Mouse (Mus musculus) spleen, postnatal 36 days (tissue): ENCODE data around the gene Get4.

ENCODE experiments used
- DNase-seq, 2 experiments: peaks; one replicate each; pipeline ENCODE4 v3.0.0; 2022; ENCODE audit warnings: low spot score in 2 of 2, mixed read lengths in 1 of 2

The Get4 gene

DNA sequence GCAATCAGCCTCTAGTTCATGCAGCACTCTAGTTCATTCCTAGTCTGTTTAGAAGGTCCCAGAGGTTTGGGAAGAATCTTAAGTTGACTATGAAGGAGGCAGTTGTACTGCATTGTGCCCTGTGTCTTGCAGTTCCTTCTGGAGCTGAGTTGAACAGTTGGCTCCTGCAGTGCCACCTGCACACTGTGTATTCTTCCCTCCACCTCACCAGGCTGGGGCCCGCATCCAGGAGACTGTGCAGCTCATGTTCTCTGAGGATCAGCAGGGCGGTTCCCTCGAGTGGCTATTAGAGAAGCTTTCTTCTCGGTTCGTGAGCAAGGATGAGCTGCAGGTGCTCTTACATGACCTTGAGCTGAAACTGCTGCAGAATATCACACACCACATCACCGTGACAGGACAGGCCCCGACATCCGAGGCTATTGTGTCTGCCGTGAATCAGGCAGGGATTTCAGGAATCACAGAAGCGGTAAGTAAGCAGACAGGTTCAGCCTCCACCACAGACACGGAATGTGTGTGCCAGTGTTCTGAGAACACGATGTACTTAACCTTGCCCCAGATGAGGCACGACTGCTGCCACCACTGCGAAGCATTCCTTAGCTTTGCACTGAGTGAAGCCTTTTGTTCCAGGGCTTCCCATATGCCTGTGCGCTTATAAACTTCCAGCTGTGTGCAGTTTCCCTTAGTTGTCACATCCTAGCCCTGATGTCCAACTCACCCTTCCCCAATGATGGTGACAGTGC is 10.9 kb upstream of the Get4 start:
- no peak for DNase-seq

GRCm38 (mm10) chr5:139243384-139243783 is 8.7 kb upstream of the Get4 start:
- no peak for DNase-seq

DNA sequence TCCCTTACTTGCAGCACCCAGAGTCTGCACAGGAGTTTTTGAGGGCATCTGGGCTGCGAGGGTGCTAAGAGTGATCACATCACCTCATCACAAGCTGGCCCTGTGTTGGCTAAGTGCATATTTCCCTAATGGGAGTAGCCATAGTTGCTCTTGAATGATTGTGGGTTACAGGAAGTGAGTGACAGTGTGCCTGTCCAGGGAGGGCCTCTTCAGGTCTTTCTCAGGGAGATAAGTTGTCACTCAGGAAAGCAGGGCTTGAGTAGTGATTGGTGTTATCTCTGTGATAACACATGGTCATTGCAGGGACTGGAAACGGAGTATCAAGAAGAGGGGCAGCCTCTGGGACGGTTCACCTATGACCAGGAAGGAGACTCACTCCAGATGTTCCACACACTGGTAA is 4.4 kb upstream of the Get4 start:
- no peak for DNase-seq

GRCm38 (mm10) chr5:139248846-139249245 is 3.3 kb upstream of the Get4 start:
- no peak for DNase-seq

DNA sequence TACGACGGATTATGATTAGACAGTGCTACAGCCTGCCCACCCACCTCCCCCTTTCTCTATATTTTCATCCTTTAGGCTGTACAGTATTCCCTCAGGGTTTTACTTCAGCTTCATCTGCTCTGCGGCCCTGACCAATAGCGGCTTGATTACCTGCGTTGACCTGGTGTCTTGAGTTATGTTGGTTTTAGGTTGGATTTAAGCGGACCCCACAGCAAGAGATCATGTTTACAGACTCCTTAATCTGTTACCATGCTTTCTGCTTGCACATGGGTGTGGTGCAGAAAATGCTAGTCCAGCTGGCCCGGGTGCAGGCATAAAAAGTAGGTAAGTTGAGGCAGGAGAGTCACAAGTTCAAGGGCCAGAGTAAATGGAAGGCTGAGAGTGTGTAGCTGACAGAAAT is 845 bp upstream of the Get4 start:
- DNase-seq = no peak

GRCm38 (mm10) chr5:139251736-139252080 is 416 bp upstream of the Get4 start:
- DNase-seq = no peak

DNA sequence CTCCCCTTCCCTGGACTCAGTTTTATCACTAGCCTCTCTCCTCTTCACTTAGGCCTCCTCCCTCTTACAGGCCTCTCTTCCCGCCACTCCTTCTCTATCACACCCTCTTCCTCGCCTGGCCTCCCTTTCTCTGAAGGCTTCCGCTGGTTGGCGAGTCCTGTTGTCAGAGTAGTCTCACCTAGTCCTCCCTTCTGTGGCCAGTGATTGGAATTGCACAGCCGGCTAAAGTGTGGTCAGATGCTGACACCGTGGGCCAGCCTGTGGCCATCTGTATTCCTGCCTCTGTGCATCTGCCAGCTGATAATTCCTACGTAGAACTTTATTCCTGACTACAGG is 754 bp downstream of the Get4 start:
- no peak for DNase-seq

- peak; percentile 12 to 39 for DNase-seq
Observed at GRCm38 (mm10) chr5:139253301-139253741, 1.2 kb downstream of the Get4 start.

GRCm38 (mm10) chr5:139254938-139255337 is 2.8 kb downstream of the Get4 start:
- DNase-seq = no peak

- no peak for DNase-seq
Observed at GRCm38 (mm10) chr5:139255777-139256176, 3.7 kb downstream of the Get4 start.

DNA sequence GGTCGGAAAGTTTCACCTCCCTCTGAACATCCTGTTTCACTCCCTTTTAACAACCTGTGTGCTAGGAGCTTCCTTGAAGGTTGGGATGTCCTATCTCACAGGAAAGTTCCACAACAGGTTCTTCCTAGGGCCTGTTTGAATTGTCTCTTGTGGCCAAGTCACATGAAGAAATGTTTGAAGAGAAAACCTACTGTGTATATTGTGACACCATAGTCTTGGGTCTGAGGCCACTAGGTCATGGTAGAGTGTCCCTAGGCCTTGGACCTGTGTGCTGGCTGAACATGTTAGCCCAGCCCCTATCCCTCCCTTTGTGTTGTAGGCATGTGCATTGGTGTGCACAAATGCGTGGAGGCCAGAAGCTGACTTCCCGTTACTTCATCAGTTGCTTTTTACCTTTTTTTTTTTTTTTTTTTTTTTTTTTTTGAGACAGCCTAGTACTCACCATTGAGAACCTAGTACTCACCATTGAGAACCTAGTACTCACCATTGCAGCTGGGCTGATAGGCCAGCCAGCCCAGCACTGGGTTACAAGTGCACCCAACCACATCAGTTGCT is 4.2 kb downstream of the Get4 start:
- DNase-seq = peak in 1 of 2 experiments; percentile 17

- no peak for DNase-seq
Observed at GRCm38 (mm10) chr5:139257265-139257664, 5.1 kb downstream of the Get4 start.

- no peak for DNase-seq
Observed at GRCm38 (mm10) chr5:139257818-139258217, 5.7 kb downstream of the Get4 start.

GRCm38 (mm10) chr5:139258371-139259035 is 6.4 kb downstream of the Get4 start:
- no peak for DNase-seq

DNA sequence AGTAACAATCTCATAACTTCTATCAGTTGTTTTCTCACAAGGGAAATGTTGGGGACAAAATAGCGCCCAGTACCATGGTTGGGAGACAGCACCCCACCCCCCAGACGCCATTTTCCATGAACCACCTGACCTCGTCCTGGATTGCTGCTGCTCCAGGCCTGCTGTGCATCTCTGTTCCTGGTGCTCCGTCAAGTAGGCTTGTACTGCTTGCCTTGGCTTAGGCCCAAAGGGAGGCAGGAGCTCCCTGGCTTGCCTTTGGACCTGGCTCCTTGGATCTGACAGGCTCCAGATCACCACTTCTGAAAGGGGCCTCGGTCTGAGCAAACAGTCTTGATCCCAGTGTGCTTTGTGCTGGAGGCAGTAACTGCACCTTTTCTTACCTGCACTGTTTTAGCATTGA is 7.7 kb downstream of the Get4 start:
- DNase-seq = no peak

DNA sequence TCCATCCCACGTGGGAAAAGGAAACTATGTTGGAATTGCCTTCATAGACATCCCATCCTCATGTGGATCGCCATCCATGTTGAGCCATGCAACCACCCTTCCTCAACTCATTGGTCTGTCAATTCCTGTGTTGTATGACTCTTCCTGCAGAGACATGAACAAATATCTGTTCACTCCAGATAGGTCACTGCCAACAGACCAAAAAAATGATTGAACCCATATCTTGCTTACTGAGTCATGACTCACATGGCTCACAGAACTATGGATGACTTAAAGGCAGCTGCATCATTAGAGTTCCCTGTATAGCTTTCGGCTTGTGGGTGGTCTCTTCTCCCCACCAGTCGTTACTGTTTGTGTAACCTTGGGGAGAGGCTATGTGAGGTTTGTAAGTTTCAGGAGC is 9.3 kb downstream of the Get4 start:
- no peak for DNase-seq

DNA sequence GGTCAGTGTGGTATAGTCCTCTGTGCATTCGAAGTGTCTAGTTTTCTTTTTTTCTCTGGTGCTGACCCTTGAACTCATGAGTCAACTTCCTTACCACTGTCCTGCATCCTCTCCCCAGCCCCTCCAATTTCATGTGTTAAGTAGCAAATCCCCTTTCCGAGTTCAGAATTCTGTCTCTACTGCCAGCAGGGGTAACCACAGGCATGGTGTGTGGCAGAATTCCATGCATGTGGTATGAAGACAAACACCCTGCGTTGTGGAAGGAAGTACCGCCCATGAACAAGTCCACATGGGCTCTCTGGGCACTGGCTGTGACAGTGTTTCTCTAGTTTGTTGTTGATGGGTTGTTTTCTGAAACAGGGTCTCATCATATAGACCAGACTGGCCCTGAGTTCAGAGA is 15.5 kb downstream of the Get4 start:
- no peak for DNase-seq

DNA sequence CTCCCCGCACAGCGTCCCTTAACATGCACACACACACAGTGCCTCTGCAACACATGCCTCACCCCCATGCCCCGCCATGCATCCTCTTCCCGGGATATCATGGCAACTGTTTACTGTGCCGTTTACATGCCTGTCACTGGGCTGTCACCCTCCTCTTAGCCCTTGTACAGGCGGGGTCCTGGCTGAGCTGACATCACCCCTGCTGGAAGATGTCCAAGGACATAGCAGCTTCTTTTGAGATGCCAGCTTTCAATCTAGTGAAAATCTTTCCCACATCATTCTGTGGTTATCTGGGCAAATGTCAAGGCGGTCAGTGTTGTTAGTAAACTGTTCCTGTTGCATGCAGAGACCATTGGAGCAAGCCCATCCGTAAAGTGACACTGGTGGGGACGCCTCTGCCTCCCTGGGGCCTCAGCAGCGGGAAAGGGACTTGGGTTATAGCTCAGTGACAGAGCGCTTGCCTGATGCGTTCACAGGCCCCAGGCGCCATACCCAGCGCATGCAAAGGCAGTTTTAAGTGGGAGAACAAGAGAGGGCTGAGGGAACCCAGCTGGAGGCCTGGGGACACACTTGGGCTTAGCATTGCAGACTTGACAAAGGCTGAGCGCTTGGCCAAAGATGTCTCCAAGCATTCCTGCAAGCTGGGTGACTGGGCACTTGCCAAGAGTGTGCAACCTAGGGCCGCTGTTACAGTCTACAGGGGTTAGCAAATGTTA is 18.8 kb downstream of the Get4 start:
- no peak for DNase-seq

- DNase-seq = no peak
Observed at GRCm38 (mm10) chr5:139271994-139272554, 19.9 kb downstream of the Get4 start.

- DNase-seq = no peak
Observed at GRCm38 (mm10) chr5:139277287-139277686, 25.2 kb downstream of the Get4 start.

- DNase-seq = no peak
Observed at GRCm38 (mm10) chr5:139281373-139282112, 29.4 kb downstream of the Get4 start.

DNA sequence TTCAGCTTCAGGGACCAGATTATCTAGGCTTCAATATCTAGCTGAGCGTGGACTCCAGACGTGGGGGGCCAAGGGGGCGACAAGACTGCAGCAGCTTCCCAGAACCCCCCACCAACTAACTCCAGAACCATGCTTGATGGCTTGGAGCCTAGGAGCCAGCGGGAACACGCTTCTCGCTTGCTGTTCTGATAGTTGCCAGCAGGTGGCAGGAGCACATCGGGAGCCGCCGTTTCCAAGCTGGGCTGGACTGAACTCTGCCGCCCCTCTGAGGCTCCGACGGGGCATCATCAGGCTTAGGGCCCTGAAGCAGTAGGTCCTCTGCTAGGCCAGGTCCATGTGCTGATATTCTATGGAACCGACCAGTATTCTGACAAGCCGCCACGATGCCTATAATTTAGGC is 30.1 kb downstream of the Get4 start:
- peak; percentile 75 to 77 for DNase-seq
